ENCODE assay signal across 9 mouse cellular contexts in the genomic region with DNA sequence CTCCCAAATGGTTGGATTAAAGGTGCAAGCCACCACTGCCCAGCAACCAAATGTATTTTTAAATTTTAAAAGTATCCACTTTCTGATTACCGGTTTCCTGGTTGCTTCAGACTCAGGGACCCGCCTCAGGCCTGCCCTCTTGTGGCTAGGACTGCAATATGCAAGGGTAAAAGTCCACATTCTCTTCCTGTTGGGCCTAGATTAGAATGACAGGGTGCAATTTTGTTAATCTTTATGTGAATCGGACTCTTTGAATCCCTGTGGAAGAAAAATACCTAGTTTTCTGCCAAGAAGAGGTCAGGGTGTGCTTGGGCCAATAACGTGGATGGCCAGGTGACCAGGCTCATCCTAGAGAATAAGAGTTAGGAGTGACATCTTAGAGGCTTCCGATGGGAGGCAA. TPM values are rescaled to one million over a fixed set of nuclear protein-coding genes. Genes with fewer than 3 reads are reported as not detected.
DNase-seq lines count a peak whose midpoint lies in the region; ATAC-seq and TF ChIP-seq lines count a peak whose summit lies in the region.
"Had no signal": no experiment of that assay in that cellular context is flagged by ENCODE, and none has a peak within 500 bp of the region (broad histone marks: within the 10 kb centered on the region; RNA-seq: fewer than 3 reads in every experiment).

No protein-coding gene starts in this region.

- WGBS in heart, embryonic 11.5 days (ENCODE audit: insufficient replicate concordance): 27% methylated on average over 5 of the region's 5 CpGs

- TF ChIP-seq POLR2A in bone marrow macrophage, adult 2 months (IDR thresholded peaks at IDR 0.05; ENCODE audit: borderline replicate concordance, low read depth, low read length): no peak

- peak; percentile 53 to 80 for DNase-seq in heart, adult 18-20 months
- peak; percentile 70 for DNase-seq in CD4-positive helper T cell, adult 2 months (ENCODE audit: low read depth, low spot score)
- DNase-seq in kidney, postnatal 4 days: peak; percentile 79 to 83
- peak; percentile 70 for DNase-seq in lung, postnatal 14 days
- DNase-seq in spleen, postnatal 14 days (ENCODE audit: low spot score in 2 of 2): peak; percentile 21 to 50

- H3K4me1 ChIP-seq in heart, embryonic 11.5 days (ENCODE audit: control insufficient read depth, insufficient read depth, low read length): no peaks in the 10 kb centered on the region
- peaks cover 36% of the 10 kb centered on the region for H3K4me1 ChIP-seq in bone marrow macrophage, adult 2 months (ENCODE audit: control insufficient read depth, insufficient read depth, low read length)

- H3K9ac ChIP-seq in heart, embryonic 11.5 days (ENCODE audit: low read depth, low read length): no peak overlapping the region
- H3K9ac ChIP-seq: limb, embryonic 12.5 days had no signal

- no peak overlapping the region for H3K27ac ChIP-seq in heart, embryonic 11.5 days (ENCODE audit: low read depth, low read length)
- peak overlapping the region; percentile 64 for H3K27ac ChIP-seq in bone marrow macrophage, adult 2 months (ENCODE audit: insufficient read depth, low read depth, low read length)
- H3K27ac ChIP-seq: limb, embryonic 12.5 days had no signal

- H3K4me2 ChIP-seq in heart, embryonic 11.5 days: no peak overlapping the region
- H3K4me2 ChIP-seq: limb, embryonic 12.5 days had no signal

- H3K9me3 ChIP-seq in heart, embryonic 11.5 days (replicated peaks; ENCODE audit: control insufficient read depth, low read length): no peaks in the 10 kb centered on the region
- H3K9me3 ChIP-seq: limb, embryonic 12.5 days had no signal

- H3K4me3 ChIP-seq in heart, embryonic 11.5 days (ENCODE audit: low read depth, low read length): no peak overlapping the region
- H3K4me3 ChIP-seq in bone marrow macrophage, adult 2 months (ENCODE audit: insufficient read depth, low read length): no peak overlapping the region
- H3K4me3 ChIP-seq: limb, embryonic 12.5 days had no signal

- H3K27me3 ChIP-seq in heart, embryonic 11.5 days (ENCODE audit: control insufficient read depth, insufficient read depth, low read length): no peaks in the 10 kb centered on the region
- H3K27me3 ChIP-seq: limb, embryonic 12.5 days had no signal

- H3K36me3 ChIP-seq in heart, embryonic 11.5 days (ENCODE audit: control insufficient read depth, insufficient read depth, low read length): no peaks in the 10 kb centered on the region

- TF ChIP-seq CTCF in bone marrow macrophage, adult 2 months (IDR thresholded peaks at IDR 0.05; ENCODE audit: low read depth, low read length): peak; percentile 84

- no peak for ATAC-seq in heart, embryonic 11.5 days (replicated peaks; ENCODE audit: insufficient number of reproducible peaks, low FRiP score, low TSS enrichment)
- peak; percentile 82 for ATAC-seq in erythroid progenitor cell, adult 5-6 weeks (replicated peaks; ENCODE audit: low FRiP score, poor library complexity, severe bottlenecking)

RNA-seq across cellular contexts. Expression of gene Tmem106a, which starts 7.4 kb away (rescaled TPM):
- total RNA-seq in heart, adult 18-20 months (2021): 1 to 10 TPM; 3.2 to 5.9 TPM
- polyA plus RNA-seq in heart, embryonic 11.5 days (2014; fragmentation: Nextera tagmentation; extraction: Ambion mirVana): 3.3 and 4.4 TPM in 2 replicates
- 407 and 510 TPM in 2 replicates for polyA plus RNA-seq in bone marrow macrophage, adult 2 months (2012; ENCODE audit: insufficient read depth, insufficient read length, missing spikeins)
- total RNA-seq in erythroid progenitor cell, adult 5-6 weeks (2015; ENCODE audit: low replicate concordance): 13.7 and 22.2 TPM in 2 replicates
- 2.6 and 3.0 TPM in 2 replicates for total RNA-seq in erythroid progenitor cell, adult 5-6 weeks (2017; ENCODE audit: low replicate concordance)

RNA-seq across cellular contexts. Expression of gene Gm11634, which starts 9.6 kb away (rescaled TPM):
- total RNA-seq in heart, adult 18-20 months (2021): not detected
- not detected in 2 replicates for polyA plus RNA-seq in heart, embryonic 11.5 days (2014; fragmentation: Nextera tagmentation; extraction: Ambion mirVana)
- not detected in 2 replicates for polyA plus RNA-seq in bone marrow macrophage, adult 2 months (2012; ENCODE audit: insufficient read depth, insufficient read length, missing spikeins)
- total RNA-seq in erythroid progenitor cell, adult 5-6 weeks (2015; ENCODE audit: low replicate concordance): not detected in 2 replicates
- not detected in 2 replicates for total RNA-seq in erythroid progenitor cell, adult 5-6 weeks (2017; ENCODE audit: low replicate concordance)
- polyA plus RNA-seq: limb, embryonic 12.5 days had no signal

RNA-seq across cellular contexts. Expression of gene Nbr1, which starts 37.5 kb away (rescaled TPM):
- 100 to 1,000 TPM in 1 of 2 experiments, 10 to 100 TPM in 1; 94.7 to 131 TPM for total RNA-seq in heart, adult 18-20 months (2021)
- polyA plus RNA-seq in heart, embryonic 11.5 days (2014; fragmentation: Nextera tagmentation; extraction: Ambion mirVana): 48.4 and 72.2 TPM in 2 replicates
- 179 and 198 TPM in 2 replicates for polyA plus RNA-seq in bone marrow macrophage, adult 2 months (2012; ENCODE audit: insufficient read depth, insufficient read length, missing spikeins)
- total RNA-seq in erythroid progenitor cell, adult 5-6 weeks (2015; ENCODE audit: low replicate concordance): 108 and 112 TPM in 2 replicates
- 82.8 and 107 TPM in 2 replicates for total RNA-seq in erythroid progenitor cell, adult 5-6 weeks (2017; ENCODE audit: low replicate concordance)

RNA-seq across cellular contexts. Expression of gene Rdm1, which starts 37.6 kb away (rescaled TPM):
- 10 to 100 TPM; 43.7 to 52.3 TPM for total RNA-seq in heart, adult 18-20 months (2021)
- polyA plus RNA-seq in heart, embryonic 11.5 days (2014; fragmentation: Nextera tagmentation; extraction: Ambion mirVana): 27.9 and 28.2 TPM in 2 replicates
- 21.2 and 22.1 TPM in 2 replicates for polyA plus RNA-seq in bone marrow macrophage, adult 2 months (2012; ENCODE audit: insufficient read depth, insufficient read length, missing spikeins)
- total RNA-seq in erythroid progenitor cell, adult 5-6 weeks (2015; ENCODE audit: low replicate concordance): 81.1 and 91.4 TPM in 2 replicates
- 34.5 and 43.0 TPM in 2 replicates for total RNA-seq in erythroid progenitor cell, adult 5-6 weeks (2017; ENCODE audit: low replicate concordance)

RNA-seq across cellular contexts. Expression of gene Brca1, which starts 37.7 kb away (rescaled TPM):
- under 1 TPM; 0.27 to 0.31 TPM for total RNA-seq in heart, adult 18-20 months (2021)
- 12.3 and 12.7 TPM in 2 replicates for polyA plus RNA-seq in heart, embryonic 11.5 days (2014; fragmentation: Nextera tagmentation; extraction: Ambion mirVana)
- 7.9 and 8.2 TPM in 2 replicates for polyA plus RNA-seq in bone marrow macrophage, adult 2 months (2012; ENCODE audit: insufficient read depth, insufficient read length, missing spikeins)
- 85.1 and 137 TPM in 2 replicates for total RNA-seq in erythroid progenitor cell, adult 5-6 weeks (2015; ENCODE audit: low replicate concordance)
- 153 and 177 TPM in 2 replicates for total RNA-seq in erythroid progenitor cell, adult 5-6 weeks (2017; ENCODE audit: low replicate concordance)
